ENCODE assay signal across 24 mouse cellular contexts in the genomic region with DNA sequence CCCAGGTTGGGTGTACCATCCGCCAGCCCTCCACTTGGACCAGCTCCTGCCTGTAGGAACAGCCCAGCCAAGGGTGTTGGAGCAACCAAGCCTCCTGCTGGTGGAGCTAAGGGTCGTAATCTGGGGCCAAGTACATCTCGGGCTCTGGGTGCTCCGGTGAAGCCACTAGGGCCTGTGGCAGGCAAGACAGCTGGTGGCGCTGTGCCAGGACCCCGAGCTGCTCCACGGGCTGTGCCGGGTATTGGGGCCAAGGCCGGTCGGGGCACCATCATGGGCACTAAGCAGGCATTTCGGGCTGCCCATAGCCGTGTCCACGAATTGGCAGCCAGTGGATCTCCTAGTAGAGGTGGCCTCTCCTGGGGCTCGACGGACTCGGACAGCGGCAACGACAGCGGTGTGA. TPM values are rescaled to one million over a fixed set of nuclear protein-coding genes. Genes with fewer than 3 reads are reported as not detected.
DNase-seq lines count a peak whose midpoint lies in the region; ATAC-seq lines count a peak whose summit lies in the region.
"Had no signal": no experiment of that assay in that cellular context is flagged by ENCODE, and none has a peak within 500 bp of the region (broad histone marks: within the 10 kb centered on the region; RNA-seq: fewer than 3 reads in every experiment).

No protein-coding gene starts in this region.

- no peak overlapping the region for H3K4me3 ChIP-seq in midbrain, embryonic 10.5 days
- no peak overlapping the region for H3K4me3 ChIP-seq in midbrain, embryonic 15.5 days
- H3K4me3 ChIP-seq: forebrain, embryonic 13.5 days; heart, embryonic 12.5 days; hindbrain, embryonic 15.5 days; intestine, embryonic 15.5 days; liver, embryonic 12.5 days; midbrain, embryonic 12.5 days; neural tube, embryonic 13.5 days had no signal

- intact Hi-C loops in gastrocnemius, postnatal 36 days (cut with DNase I), result loop anchor here (10.0 kb wide), 1 partner anchor 1113 kb away; no protein-coding TSS in a partner anchor

- H3K9ac ChIP-seq in midbrain, embryonic 15.5 days, result no peak overlapping the region
- H3K9ac ChIP-seq: forebrain, embryonic 13.5 days; heart, embryonic 12.5 days; hindbrain, embryonic 15.5 days; intestine, embryonic 15.5 days; liver, embryonic 12.5 days; liver, postnatal 0 days; midbrain, embryonic 12.5 days; neural tube, embryonic 13.5 days had no signal

- no peak for ATAC-seq in midbrain, embryonic 15.5 days (replicated peaks)
- ATAC-seq: forebrain, embryonic 13.5 days; intestine, embryonic 15.5 days; liver, embryonic 12.5 days; liver, postnatal 0 days had no signal

- H3K36me3 ChIP-seq in midbrain, embryonic 10.5 days, result peaks cover 79% of the 10 kb centered on the region
- H3K36me3 ChIP-seq in midbrain, embryonic 15.5 days (replicated peaks), result 0 out of 2 replicates have a peak, but pooled peaks cover 10% of the 10 kb centered on the region
- H3K36me3 ChIP-seq: hindbrain, embryonic 15.5 days; intestine, embryonic 15.5 days; liver, embryonic 12.5 days had no signal

- peak; percentile 46 for DNase-seq in gastrocnemius, postnatal 10 days
- DNase-seq in gastrocnemius, postnatal 36 days, result no peak
- no peak for DNase-seq in midbrain, embryonic 10.5 days (ENCODE audit: low spot score)
- DNase-seq in adrenal gland, postnatal 25 days, result peak; percentile 39
- DNase-seq in heart, adult 9 months (ENCODE audit: low spot score in 2 of 2), result no peak
- DNase-seq: B cell, adult 2 months; cerebellum, adult 18-20 months; cerebellum, postnatal 25 days; gastrocnemius, postnatal 25 days; heart, adult 18-20 months; heart, postnatal 4 days; kidney, adult 8-10 months; liver, postnatal 0 days; lung, postnatal 36 days had no signal

- H3K4me2 ChIP-seq in midbrain, embryonic 15.5 days, result no peak overlapping the region
- H3K4me2 ChIP-seq: forebrain, embryonic 13.5 days; heart, embryonic 12.5 days; hindbrain, embryonic 15.5 days; intestine, embryonic 15.5 days; liver, embryonic 12.5 days; midbrain, embryonic 12.5 days; neural tube, embryonic 13.5 days had no signal

- 95% methylated on average over 19 of the region's 19 CpGs for WGBS in midbrain, embryonic 10.5 days
- WGBS in midbrain, embryonic 15.5 days, result 96% methylated on average over 19 of the region's 19 CpGs

- no peaks in the 10 kb centered on the region; the same call in 1 of the 2 replicates for H3K27me3 ChIP-seq in midbrain, embryonic 10.5 days (ENCODE audit: low read depth, poor library complexity, severe bottlenecking)
- H3K27me3 ChIP-seq in midbrain, embryonic 15.5 days (replicated peaks), result no peaks in the 10 kb centered on the region
- H3K27me3 ChIP-seq: forebrain, embryonic 13.5 days; heart, embryonic 12.5 days; hindbrain, embryonic 15.5 days; intestine, embryonic 15.5 days; liver, embryonic 12.5 days had no signal

- peaks cover 34% of the 10 kb centered on the region for H3K4me1 ChIP-seq in midbrain, embryonic 10.5 days
- H3K4me1 ChIP-seq in midbrain, embryonic 15.5 days, result peaks cover 8% of the 10 kb centered on the region; the same call in 1 of the 2 replicates
- H3K4me1 ChIP-seq: hindbrain, embryonic 15.5 days; liver, embryonic 12.5 days had no signal

- 0 out of 2 replicates have a peak overlapping the region, but pooled peaks have one; percentile 10 for H3K27ac ChIP-seq in midbrain, embryonic 10.5 days (replicated peaks)
- H3K27ac ChIP-seq in midbrain, embryonic 15.5 days, result no peak overlapping the region
- H3K27ac ChIP-seq: forebrain, embryonic 13.5 days; hindbrain, embryonic 15.5 days; intestine, embryonic 15.5 days; kidney, postnatal 0 days; liver, embryonic 12.5 days; midbrain, embryonic 12.5 days; neural tube, embryonic 13.5 days had no signal

- H3K9me3 ChIP-seq in midbrain, embryonic 10.5 days (replicated peaks), result peaks cover 7% of the 10 kb centered on the region; the same call in 1 of the 2 replicates
- no peaks in the 10 kb centered on the region for H3K9me3 ChIP-seq in midbrain, embryonic 15.5 days
- H3K9me3 ChIP-seq: forebrain, embryonic 13.5 days; heart, embryonic 12.5 days; hindbrain, embryonic 15.5 days; intestine, embryonic 15.5 days; liver, embryonic 12.5 days; midbrain, embryonic 12.5 days; neural tube, embryonic 13.5 days had no signal

RNA-seq across cellular contexts. Expression of a gene that starts 31.7 kb away (rescaled TPM):
- 10 to 100 TPM; 10.3 to 12.4 TPM for total RNA-seq in gastrocnemius, postnatal 10 days (2021)
- total RNA-seq in gastrocnemius, postnatal 36 days (2021), result 1 to 10 TPM; 4.0 to 4.7 TPM
- polyA plus RNA-seq in midbrain, embryonic 10.5 days (2016; fragmentation: Nextera tagmentation; extraction: Ambion mirVana), result 3.3 and 4.7 TPM in 2 replicates
- 7.2 and 8.6 TPM in 2 replicates for polyA plus RNA-seq in midbrain, embryonic 15.5 days (2015; fragmentation: Nextera tagmentation; extraction: Ambion mirVana)
- 7.4 and 13.7 TPM in 2 replicates for total RNA-seq in adrenal gland, postnatal 25 days (2021)
- total RNA-seq: megakaryocyte, adult 5-6 weeks had no signal

Comparison
In these comparisons a context has a peak if more than half of its experiments do, and no peak if none do; other contexts are left out.
1. DNase-seq: peak in gastrocnemius, postnatal 10 days (single experiment) and adrenal gland, postnatal 25 days (single experiment); none in gastrocnemius, postnatal 36 days (0 of 2), midbrain, embryonic 10.5 days (single experiment) and heart, adult 9 months (0 of 2).